Mouse (Mus musculus) kidney, embryonic 16.5 days (tissue): ENCODE results near the gene Mief1. TPM values are rescaled to one million over a fixed set of nuclear protein-coding genes. Genes with fewer than 3 reads are reported as not detected.

Experiments
- ATAC-seq: fragments of 200-750 bp; cut with Nextera tagmentation; 2 replicates; pipeline ENCODE4 v1.8.0; 2017; ENCODE audit warnings: moderate TSS enrichment; ENCODE audit not compliant: low FRiP score, low TSS enrichment
- H3K27ac ChIP-seq: fragments of 300-500 bp; sonication (generic); 2 replicates; pipeline ENCODE4 v1.5.1; 2014; ENCODE audit warnings: low read length
- H3K27me3 ChIP-seq: fragments of 300-500 bp; sonication (generic); 2 replicates; pipeline ENCODE4 v1.6.1; 2014; ENCODE audit warnings: low read length, control low read depth, mixed read lengths; ENCODE audit not compliant: insufficient read depth
- H3K36me3 ChIP-seq: fragments of 300-500 bp; sonication (generic); 2 replicates; pipeline ENCODE4 v1.6.1; 2014; ENCODE audit warnings: low read length, control low read depth, mixed read lengths; ENCODE audit not compliant: insufficient read depth
- H3K4me1 ChIP-seq: fragments of 300-500 bp; sonication (generic); 2 replicates; pipeline ENCODE4 v1.6.1; 2014; ENCODE audit warnings: low read length, control low read depth, mixed read lengths; ENCODE audit not compliant: insufficient read depth
- H3K4me2 ChIP-seq: fragments of 300-500 bp; sonication (generic); replicated peaks from 2 replicates; pipeline ENCODE4 v1.6.1; 2014; ENCODE audit warnings: low read depth, low read length
- H3K4me3 ChIP-seq: fragments of 300-500 bp; sonication (generic); 2 replicates; pipeline ENCODE4 v1.5.1; 2014; ENCODE audit warnings: mild to moderate bottlenecking, low read length
- H3K9ac ChIP-seq: fragments of 300-500 bp; sonication (generic); replicated peaks from 2 replicates; pipeline ENCODE4 v1.6.1; 2014; ENCODE audit warnings: low read length
- H3K9me3 ChIP-seq: fragments of 300-500 bp; sonication (generic); 2 replicates; pipeline ENCODE4 v1.6.1; 2016; ENCODE audit warnings: low read length, control low read depth
- WGBS: fragments of 180-500 bp; shearing (Covaris S2); extraction: QIAGEN DNeasy Blood & Tissue Kit; methylation state at CpG from one replicate; pipeline ENCODE4 v1.1.7; 2014; 5-methylcytosine and 5-hydroxymethylcytosine counted together
- polyA plus RNA-seq: library from polyadenylated mRNA; unstranded; fragments of >200 nt; fragmentation: Nextera tagmentation; extraction: Ambion mirVana; gene quantifications from 2 replicates; pipeline ENCODE4 v1.2.1, GENCODE M21; 2015

Gene Mief1
- polyA plus RNA-seq: 36.3 and 38.1 TPM in 2 replicates

DNA sequence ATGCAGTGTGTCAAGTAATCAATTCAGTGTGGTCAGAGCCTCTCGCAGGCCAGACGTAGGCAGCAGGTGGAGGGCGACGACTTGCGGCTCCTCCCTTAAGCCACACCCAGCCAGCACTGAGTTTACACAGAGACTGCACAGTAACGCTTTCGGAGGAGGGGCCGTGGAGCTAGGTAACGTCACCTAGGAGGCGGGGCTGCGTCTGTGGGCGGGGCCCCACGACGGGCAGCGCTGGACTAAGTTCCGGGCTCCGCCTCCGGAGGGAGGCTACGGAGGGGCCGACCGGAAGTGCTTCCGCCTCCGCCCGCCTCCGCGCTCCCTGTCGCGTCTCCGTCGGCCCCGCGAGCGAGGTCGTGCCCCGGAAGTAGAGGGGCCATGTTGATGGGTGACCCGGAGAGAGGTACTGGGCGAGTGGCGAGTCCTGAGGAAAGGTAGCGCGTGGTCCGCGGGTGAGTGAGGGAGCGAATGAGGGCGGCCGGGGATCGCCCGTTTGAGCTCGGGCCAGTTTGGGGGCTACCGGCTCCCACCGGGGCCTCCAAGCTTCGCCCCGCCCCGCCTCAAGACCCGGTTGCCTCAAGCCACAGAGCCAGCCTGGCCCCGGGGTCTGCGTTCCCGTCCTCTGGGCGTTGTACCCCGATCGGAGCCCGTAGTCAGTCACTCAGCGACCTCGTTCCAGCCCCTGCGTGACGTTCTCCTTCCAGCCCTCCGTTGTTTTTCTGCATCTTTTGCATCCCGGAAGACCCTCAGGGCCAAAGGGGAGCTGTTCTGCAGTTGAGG, at the start of gene Mief1:
Mief1 (plus strand) TSS at position 286 of the 777 bp plus-strand sequence.
- Histone ChIP-seq H3K9me3 (no peaks in the 10 kb centered on the region), H3K36me3 (peaks cover 30% of the 10 kb centered on the region), H3K27ac (peak within 1 kb of the TSS; percentile 86), H3K4me3 (peak within 1 kb of the TSS; percentile 95), H3K27me3 (no peaks in the 10 kb centered on the region), H3K9ac (peak within 1 kb of the TSS; percentile 83), H3K4me2 (peak within 1 kb of the TSS; percentile 67), H3K4me1 (peaks cover 14% of the 10 kb centered on the region)
- under 1% methylated on average over 67 of the region's 67 CpGs for WGBS
- ATAC-seq: peak; percentile 98

GRCm38 (mm10) chr15:80188927-80189326, 44.9 kb upstream of the Mief1 start:
- H3K4me2 ChIP-seq: no peak overlapping the region
- no peaks in the 10 kb centered on the region for H3K9me3 ChIP-seq
- H3K4me3 ChIP-seq: no peak overlapping the region
- peak overlapping the region; percentile 26; the same call in 1 of the 2 replicates for H3K27ac ChIP-seq
- H3K36me3 ChIP-seq: no peaks in the 10 kb centered on the region
- H3K9ac ChIP-seq: no peak overlapping the region
- ATAC-seq: no peak
- H3K4me1 ChIP-seq: peaks cover 16% of the 10 kb centered on the region
- WGBS: 69% methylated on average over 5 of the region's 5 CpGs
- H3K27me3 ChIP-seq: no peaks in the 10 kb centered on the region

GRCm38 (mm10) chr15:80190075-80190474, 43.7 kb upstream of the Mief1 start:
- Histone ChIP-seq H3K27me3 (no peaks in the 10 kb centered on the region), H3K9me3 (no peaks in the 10 kb centered on the region), H3K9ac (no peak overlapping the region), H3K27ac (peak overlapping the region; percentile 26; the same call in 1 of the 2 replicates), H3K4me2 (no peak overlapping the region), H3K36me3 (no peaks in the 10 kb centered on the region), H3K4me3 (no peak overlapping the region), H3K4me1 (peaks cover 16% of the 10 kb centered on the region)
- 64% methylated on average over 4 of the region's 4 CpGs for WGBS
- peak; percentile 62; the same call in 1 of the 2 replicates for ATAC-seq

DNA sequence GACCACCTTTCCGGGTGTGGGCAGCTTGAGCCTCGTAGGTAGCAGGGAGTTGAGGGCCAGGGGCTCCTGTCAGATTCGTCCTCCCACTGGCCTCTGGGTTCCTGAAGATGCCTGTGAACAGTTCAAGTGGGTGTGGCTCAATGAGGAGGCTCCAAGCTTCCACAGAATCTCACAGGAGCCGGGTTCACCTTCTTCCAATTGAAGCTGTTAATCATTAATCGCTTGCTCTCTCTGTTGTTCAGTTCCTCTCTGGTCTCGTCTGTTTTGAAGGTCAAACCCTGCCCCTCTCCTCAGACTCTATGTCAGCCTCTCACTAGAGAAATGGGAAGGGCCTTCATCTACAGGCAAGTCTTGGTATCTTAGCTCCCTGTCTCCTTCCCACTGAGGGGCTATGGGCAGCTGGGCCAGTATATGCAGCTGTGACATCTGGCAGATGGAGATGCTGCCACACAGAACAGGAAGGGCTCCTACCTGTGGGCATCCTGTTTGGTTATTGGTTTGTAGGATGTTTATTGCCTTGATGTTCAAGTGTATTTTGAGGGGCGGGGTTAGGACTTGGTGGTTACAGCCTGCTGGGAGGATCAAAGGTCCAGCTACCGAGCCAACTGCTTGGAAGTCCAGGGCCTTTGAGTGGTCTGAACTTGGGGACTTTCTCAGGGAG, 42.1 kb upstream of the Mief1 start:
- Histone ChIP-seq H3K36me3 (no peaks in the 10 kb centered on the region), H3K27ac (peak overlapping the region; percentile 75), H3K4me2 (no peak overlapping the region), H3K27me3 (no peaks in the 10 kb centered on the region), H3K4me1 (peaks cover 16% of the 10 kb centered on the region), H3K9ac (no peak overlapping the region), H3K9me3 (no peaks in the 10 kb centered on the region), H3K4me3 (no peak overlapping the region)
- WGBS: 51% methylated on average over 8 of the region's 8 CpGs
- peak; percentile 64; the same call in 1 of the 2 replicates for ATAC-seq

GRCm38 (mm10) chr15:80192246-80192585, 41.6 kb upstream of the Mief1 start:
- Histone ChIP-seq H3K4me2 (no peak overlapping the region), H3K4me1 (peaks cover 16% of the 10 kb centered on the region), H3K9ac (no peak overlapping the region), H3K27me3 (no peaks in the 10 kb centered on the region), H3K36me3 (no peaks in the 10 kb centered on the region), H3K9me3 (no peaks in the 10 kb centered on the region), H3K4me3 (no peak overlapping the region), H3K27ac (peak overlapping the region; percentile 75)
- WGBS: 91% methylated on average over 5 of the region's 6 CpGs
- no peak for ATAC-seq

GRCm38 (mm10) chr15:80192847-80193246, 41.0 kb upstream of the Mief1 start:
- 72% methylated on average over 7 of the region's 7 CpGs for WGBS

DNA sequence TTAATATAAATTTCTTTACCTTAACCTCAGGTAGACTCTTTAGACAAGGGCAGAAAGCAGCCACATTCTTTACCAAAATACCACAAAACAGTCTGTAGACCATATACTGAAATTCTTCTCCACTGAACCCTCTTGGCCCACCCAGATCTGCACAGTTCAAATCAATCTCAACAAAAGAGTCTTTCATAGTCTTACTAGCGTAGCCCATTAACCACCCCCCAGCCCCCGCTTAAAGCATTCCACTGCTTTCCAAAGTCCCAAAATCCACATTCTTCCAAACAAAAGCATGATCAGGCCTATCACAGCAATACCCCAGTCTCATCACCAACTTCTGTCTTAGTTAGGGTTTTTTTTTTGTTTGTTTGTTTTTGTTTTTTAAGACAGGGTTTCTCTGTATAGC, 34.3 kb upstream of the Mief1 start:
- H3K4me3 ChIP-seq: no peak overlapping the region
- ATAC-seq: no peak
- H3K9ac ChIP-seq: no peak overlapping the region
- H3K27me3 ChIP-seq: no peaks in the 10 kb centered on the region
- H3K4me1 ChIP-seq: no peaks in the 10 kb centered on the region
- no peaks in the 10 kb centered on the region for H3K36me3 ChIP-seq
- H3K27ac ChIP-seq: no peak overlapping the region
- WGBS: 83% methylated on average over 2 of the region's 2 CpGs
- peaks cover 3% of the 10 kb centered on the region for H3K9me3 ChIP-seq
- H3K4me2 ChIP-seq: no peak overlapping the region

More at GRCm38 (mm10) chr15:80192847-80193246, 41.0 kb upstream of the Mief1 start:
- Histone ChIP-seq H3K4me1 (peaks cover 16% of the 10 kb centered on the region), H3K36me3 (no peaks in the 10 kb centered on the region), H3K9me3 (peaks cover under 1% of the 10 kb centered on the region), H3K27me3 (no peaks in the 10 kb centered on the region), H3K27ac (no peak overlapping the region), H3K9ac (no peak overlapping the region), H3K4me3 (no peak overlapping the region), H3K4me2 (no peak overlapping the region)
- no peak for ATAC-seq

DNA sequence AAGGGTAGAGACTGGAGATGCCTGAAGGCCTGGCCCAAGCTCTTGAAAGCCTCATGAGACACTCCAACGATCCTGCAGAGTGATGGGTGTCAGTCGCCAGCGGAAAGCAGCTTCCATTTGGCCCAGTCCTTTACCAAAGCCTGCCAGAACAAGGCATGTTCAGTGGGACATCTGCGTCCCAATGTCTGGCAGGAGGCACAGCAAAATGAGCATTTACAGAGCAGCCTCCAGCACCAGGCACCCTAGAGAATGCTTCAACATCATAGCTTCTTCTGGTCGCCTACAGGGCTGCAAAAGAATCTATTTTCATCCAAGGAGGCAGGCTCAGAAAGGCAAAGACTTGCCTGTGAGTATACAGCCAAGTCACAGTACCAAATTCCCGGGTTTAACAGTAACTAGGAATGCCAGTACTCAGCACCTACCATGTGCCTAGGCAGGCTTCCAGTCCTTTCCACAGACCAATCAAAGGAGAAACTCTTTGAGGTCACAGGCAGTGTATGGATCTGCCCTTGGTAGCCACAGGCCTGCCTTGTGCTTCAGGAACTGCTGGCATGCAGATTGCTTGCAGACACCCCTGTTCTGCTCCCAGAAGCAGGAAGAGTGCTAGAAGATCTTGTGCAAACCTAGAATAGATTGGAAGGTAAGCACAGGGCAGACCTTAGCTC, 31.6 kb upstream of the Mief1 start:
- Histone ChIP-seq H3K9me3 (peaks cover 3% of the 10 kb centered on the region), H3K4me2 (no peak overlapping the region), H3K9ac (no peak overlapping the region), H3K4me1 (no peaks in the 10 kb centered on the region), H3K4me3 (no peak overlapping the region), H3K27ac (no peak overlapping the region), H3K27me3 (no peaks in the 10 kb centered on the region), H3K36me3 (no peaks in the 10 kb centered on the region)
- ATAC-seq: no peak
- 79% methylated on average over 6 of the region's 6 CpGs for WGBS

DNA sequence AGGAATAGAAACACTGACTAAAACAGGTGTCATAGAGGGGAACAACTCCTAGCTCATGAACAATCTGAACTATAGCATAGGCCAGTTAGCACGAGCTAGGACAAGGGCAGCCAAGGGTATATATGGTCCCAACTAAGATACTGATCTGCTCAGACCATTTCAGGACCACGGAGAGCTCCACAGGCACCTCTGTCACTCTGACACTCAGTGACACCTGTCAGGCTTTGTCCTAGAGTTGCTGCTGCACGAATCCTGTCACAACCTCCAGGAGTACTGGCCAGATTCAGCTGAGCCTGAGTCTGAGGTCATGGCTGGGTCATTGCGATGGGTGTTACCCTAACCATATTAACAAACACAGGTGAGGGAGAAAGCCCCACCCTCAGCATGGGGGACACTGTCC, 30.4 kb upstream of the Mief1 start:
- no peak overlapping the region for H3K27ac ChIP-seq
- ATAC-seq: no peak; the same call in 1 of the 2 replicates
- H3K4me2 ChIP-seq: no peak overlapping the region
- H3K4me3 ChIP-seq: no peak overlapping the region
- no peaks in the 10 kb centered on the region for H3K9me3 ChIP-seq
- WGBS: 25% methylated on average over 4 of the region's 4 CpGs
- H3K4me1 ChIP-seq: 0 out of 2 replicates have a peak, but pooled peaks cover under 1% of the 10 kb centered on the region
- H3K36me3 ChIP-seq: no peaks in the 10 kb centered on the region
- H3K9ac ChIP-seq: no peak overlapping the region
- H3K27me3 ChIP-seq: no peaks in the 10 kb centered on the region
